Mouse (Mus musculus) spleen, postnatal 10 days (tissue): ENCODE measurements around the gene Fuom.

Source experiments
- DNase-seq, 2 experiments: peaks; one replicate each; pipeline ENCODE4 v3.0.0; 2021 to 2022; ENCODE audit warnings: low spot score in 2 of 2

Fuom gene

GRCm38 (mm10) chr7:140104009-140104408 lies 1.8 kb upstream of the Fuom start:
- DNase-seq, result no peak

GRCm38 (mm10) chr7:140101498-140101897 lies 743 bp downstream of the Fuom start:
- DNase-seq, result no peak

- no peak for DNase-seq
These were observed 3.8 kb downstream of the Fuom start for GRCm38 (mm10) chr7:140098466-140098865.

DNA sequence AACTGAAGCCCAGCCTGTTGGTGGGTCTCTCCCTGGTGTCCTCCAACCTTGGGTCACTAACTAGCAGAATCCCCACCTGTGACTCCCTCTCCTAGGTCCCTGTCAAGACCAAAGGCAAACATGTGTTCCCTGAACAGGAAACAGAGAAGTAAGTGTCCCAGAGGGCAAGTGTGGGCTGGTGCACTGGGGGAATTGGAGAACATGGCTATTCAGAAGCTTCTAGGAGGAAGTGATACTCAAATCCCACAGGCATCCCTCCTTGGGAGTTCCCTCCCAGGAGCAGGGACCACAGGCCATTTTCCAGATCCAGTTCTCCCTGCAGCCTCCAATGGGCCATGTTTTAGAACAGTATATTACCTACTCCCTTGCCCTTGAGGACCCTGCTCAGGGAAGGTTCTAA lies 6.2 kb downstream of the Fuom start:
- DNase-seq, result no peak

GRCm38 (mm10) chr7:140095556-140095955 lies 6.7 kb downstream of the Fuom start:
- DNase-seq, result no peak

DNA sequence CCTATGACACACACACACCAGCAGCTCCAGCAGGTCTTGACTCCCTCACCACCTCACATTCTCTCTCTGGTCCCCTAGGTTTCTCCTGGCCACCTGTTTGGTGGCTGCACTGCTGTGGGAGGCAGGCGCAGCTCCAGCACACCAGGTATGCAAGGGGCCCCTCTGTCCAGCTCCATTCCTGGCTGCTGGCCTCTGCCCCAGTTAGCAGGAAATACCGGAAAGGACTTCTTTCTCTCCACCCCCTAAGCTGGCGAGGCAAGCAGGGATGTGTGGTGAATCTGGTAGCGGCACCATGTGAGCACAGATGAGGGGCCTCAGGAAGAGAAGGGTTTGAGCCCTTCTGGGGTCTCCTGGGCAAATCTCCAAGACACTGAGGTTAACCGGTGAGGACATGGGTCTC lies 7.3 kb downstream of the Fuom start:
- no peak for DNase-seq

- DNase-seq, result no peak
These were observed 9.2 kb downstream of the Fuom start, which contains the start of gene Prap1 for GRCm38 (mm10) chr7:140092924-140093528. Gene Prap1 (plus strand): TSS chr7:140093395.

GRCm38 (mm10) chr7:140090601-140091000 lies 11.6 kb downstream of the Fuom start:
- DNase-seq, result no peak

- DNase-seq, result peak in 1 of 2 experiments; percentile 47
These were observed 20.0 kb downstream of the Fuom start, which contains the start of gene Caly for GRCm38 (mm10) chr7:140082242-140082678. Gene Caly (minus strand): TSS chr7:140082548.

DNA sequence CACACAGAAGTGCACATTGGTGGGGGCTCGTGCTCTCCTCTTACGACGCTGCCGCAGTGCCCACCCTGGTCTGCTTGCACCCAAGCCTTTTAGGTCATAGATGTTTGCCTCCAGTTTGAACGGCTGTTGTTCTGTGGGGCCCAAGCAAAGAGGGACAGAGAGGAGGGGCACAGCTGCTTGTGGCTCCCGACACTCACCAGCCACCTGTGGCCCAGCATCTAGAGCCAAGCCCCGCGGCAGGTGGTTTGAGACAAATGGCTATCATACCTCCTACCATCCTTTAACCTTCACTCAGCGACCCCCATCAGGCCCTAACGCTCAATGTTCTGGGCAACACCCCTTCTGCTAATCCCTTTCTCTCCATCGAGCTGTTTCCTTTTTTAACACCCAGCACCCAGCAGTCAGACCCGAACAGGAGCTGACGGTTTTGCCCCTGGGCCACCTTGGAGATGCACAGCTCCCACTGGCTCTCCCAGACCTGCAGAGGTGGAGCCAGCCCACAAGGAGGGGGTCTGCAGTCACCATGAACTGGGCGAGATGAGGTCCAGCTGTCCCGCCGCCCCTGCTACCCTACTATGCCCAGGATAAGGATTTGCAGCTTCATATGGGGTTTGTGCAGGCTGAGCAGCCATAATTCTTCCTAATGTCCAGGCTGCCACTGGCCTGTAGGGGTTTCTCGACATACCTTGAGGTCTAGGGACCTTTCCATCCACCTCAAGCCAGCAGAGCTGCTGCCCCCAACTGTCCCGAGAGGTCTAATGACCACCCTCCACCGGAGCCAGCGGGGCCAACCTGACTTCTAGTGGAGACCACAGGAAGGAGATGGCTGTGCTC lies 20.6 kb downstream of the Fuom start:
- no peak for DNase-seq

GRCm38 (mm10) chr7:140080503-140081156 lies 21.6 kb downstream of the Fuom start:
- DNase-seq, result peak in 1 of 2 experiments; percentile 45

DNA sequence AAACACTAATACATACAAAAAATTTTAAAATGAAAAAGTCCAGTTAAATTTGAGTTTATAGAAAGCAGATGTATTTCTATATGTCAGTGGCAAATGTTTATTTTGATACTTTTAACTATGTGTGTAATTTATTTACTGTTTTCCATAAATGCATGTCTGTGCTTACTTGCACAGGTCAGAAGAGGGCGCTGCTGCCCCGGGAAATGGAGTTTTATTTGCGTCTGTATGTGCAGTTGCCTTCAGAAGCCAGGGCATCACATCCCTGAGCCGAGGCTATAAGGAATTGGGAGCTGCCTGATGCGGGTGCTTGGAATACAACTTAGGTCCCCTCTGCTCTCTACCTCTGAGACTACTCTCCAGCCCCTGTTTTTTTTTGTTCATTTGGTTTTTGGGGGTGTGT lies 23.5 kb downstream of the Fuom start:
- DNase-seq, result peak in 1 of 2 experiments; percentile 68

DNA sequence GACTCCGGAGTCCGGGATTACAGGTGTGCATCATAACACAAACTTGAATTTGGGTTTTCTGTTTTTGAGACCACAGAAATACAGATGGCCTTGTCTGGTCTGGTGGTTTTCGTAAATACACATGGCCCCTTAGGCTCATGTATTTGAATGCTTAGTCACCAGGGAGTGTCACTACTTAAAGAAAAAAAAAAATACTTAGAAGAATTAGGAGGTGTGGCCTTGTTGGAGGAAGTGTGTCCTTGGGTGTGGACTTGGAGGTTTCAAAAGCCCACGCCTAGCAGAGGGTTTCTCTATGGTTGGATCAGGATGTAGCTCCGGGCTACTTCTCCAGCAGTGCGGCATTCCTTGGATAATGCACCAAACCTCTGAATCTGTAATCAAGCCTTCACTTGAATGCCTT lies 24.5 kb downstream of the Fuom start:
- DNase-seq, result no peak

GRCm38 (mm10) chr7:140070042-140070711 lies 32.1 kb downstream of the Fuom start:
- no peak for DNase-seq

- DNase-seq, result no peak
These were observed 34.8 kb downstream of the Fuom start for GRCm38 (mm10) chr7:140067397-140067796.

DNA sequence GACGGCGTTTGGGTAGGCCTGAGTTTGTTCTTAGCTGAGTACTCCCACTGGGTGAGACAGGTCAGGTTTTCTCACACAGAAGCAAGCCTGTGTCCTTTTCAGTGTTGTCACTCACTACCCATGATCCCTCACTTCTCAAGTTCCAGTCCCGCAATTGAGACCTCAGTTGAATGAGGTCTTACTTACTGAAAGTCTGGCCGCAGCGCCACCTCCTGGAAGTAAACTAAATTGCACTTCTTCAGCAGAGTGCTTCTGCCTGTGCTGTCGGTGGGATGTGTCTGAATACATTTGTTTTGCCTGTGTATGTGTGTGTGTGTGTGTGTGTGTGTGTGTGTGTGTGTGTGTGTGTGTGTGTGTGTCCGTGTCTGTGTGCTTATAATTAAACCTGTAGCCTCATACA lies 39.1 kb downstream of the Fuom start:
- peak; percentile 43 to 80 for DNase-seq

DNA sequence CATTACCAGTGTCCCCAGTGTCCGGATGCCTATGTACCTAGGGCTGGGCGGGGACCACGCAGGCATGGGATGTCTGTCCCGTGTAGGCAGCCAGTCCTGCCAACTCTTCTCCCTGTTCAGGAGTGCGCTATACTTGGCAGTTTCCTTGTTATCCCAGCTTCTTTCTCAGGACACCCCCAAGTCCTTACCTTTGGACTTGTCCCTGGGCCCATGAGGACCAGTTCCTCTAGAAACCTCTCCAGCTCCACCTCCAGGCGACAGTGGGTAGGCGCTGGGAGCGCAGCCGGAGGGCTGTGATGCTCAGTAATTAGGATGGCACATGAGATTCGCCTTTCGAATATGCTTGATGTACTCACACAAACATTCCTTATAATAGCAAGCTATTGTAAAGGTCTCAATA lies 39.9 kb downstream of the Fuom start:
- no peak for DNase-seq

DNA sequence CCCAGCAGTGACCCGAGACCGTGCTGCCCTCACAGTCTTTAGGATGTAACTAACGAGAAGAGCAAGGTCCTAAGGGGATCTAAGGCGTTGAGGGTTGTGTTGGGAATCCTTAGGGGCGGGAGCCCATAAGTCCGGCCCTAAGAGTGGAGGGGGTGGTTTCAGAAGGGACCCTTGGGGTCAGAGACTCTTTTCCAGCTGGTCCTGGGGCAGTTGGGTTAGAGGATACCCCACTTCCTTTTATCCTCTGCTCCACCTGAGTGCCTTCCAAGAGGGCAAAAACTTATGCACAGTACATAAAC lies 40.5 kb downstream of the Fuom start:
- no peak for DNase-seq

GRCm38 (mm10) chr7:140060936-140061831 lies 41.1 kb downstream of the Fuom start:
- no peak for DNase-seq

- no peak for DNase-seq
These were observed 42.6 kb downstream of the Fuom start for GRCm38 (mm10) chr7:140059601-140060000.

DNA sequence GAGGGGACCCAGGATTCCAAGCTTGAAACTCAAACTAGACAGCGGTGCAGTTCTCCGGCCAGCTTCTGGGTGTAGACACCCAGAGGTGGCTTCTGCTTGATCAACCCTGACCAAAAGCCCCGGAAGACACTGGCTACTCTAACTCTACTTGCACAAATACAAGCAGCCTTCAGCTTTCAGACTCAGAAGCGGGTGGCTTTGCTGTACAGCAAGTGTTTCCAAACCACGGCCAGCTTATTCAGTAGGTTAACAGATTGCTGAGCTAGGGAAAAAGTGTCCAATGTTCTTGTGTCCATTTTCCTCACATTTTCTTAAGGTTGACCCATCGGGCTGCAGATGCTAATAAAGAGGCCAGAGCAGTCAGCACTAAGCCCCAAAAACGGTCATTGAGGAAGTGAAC lies 43.7 kb downstream of the Fuom start:
- DNase-seq, result no peak
